Mouse (Mus musculus) heart, embryonic 14.5 days (tissue): ENCODE data around the gene Tmem274. TPM values are rescaled to one million over a fixed set of nuclear protein-coding genes. Genes with fewer than 3 reads are reported as not detected.

Source experiments
- ATAC-seq: fragments of 200-750 bp; cut with Nextera tagmentation; 2 replicates; pipeline ENCODE4 v1.8.0; 2017; ENCODE audit warnings: low read depth, moderate TSS enrichment; ENCODE audit not compliant: insufficient number of reproducible peaks, insufficient read depth, low FRiP score
- H3K27ac ChIP-seq, 2 experiments: fragments of 200-500 bp in 1 of 2; fragments of 300-500 bp in 1 of 2; sonication (generic) in 1 of 2; replicated peaks in 1 of 2; 2 replicates each; pipeline ENCODE4 v1.5.1; 2012 to 2014; ENCODE audit warnings: low read depth in 2 of 2, low read length in 2 of 2, control low read depth in 1 of 2, mild to moderate bottlenecking in 1 of 2, mixed read lengths in 1 of 2; ENCODE audit not compliant: control insufficient read depth in 1 of 2, insufficient read depth in 1 of 2
- H3K27me3 ChIP-seq: fragments of 300-500 bp; sonication (generic); 2 replicates; pipeline ENCODE4 v1.6.1; 2014; ENCODE audit warnings: mild to moderate bottlenecking, low read length, control low read depth; ENCODE audit not compliant: control insufficient read depth, insufficient read depth
- H3K36me3 ChIP-seq: fragments of 300-500 bp; sonication (generic); 2 replicates; pipeline ENCODE4 v1.6.1; 2014; ENCODE audit warnings: mild to moderate bottlenecking, control low read depth, low read length, mixed read lengths; ENCODE audit not compliant: control insufficient read depth, insufficient read depth
- H3K4me1 ChIP-seq, 2 experiments: fragments of 200-500 bp in 1 of 2; fragments of 300-500 bp in 1 of 2; sonication (generic) in 1 of 2; 2 replicates each; pipeline ENCODE4 v1.6.1; 2012 to 2014; ENCODE audit warnings: low read length in 2 of 2, control low read depth in 1 of 2, mixed read lengths in 1 of 2; ENCODE audit not compliant: control insufficient read depth in 2 of 2, insufficient read depth in 2 of 2
- H3K4me2 ChIP-seq: fragments of 300-500 bp; sonication (generic); 2 replicates; pipeline ENCODE4 v1.6.1; 2014; ENCODE audit warnings: mild to moderate bottlenecking, low read length
- H3K4me3 ChIP-seq, 2 experiments: fragments of 200-500 bp in 1 of 2; fragments of 300-500 bp in 1 of 2; sonication (generic) in 1 of 2; 2 replicates each; pipeline ENCODE4 v1.5.1; 2012 to 2014; ENCODE audit warnings: low read length in 2 of 2, mild to moderate bottlenecking in 2 of 2, control low read depth in 1 of 2, low read depth in 1 of 2, moderate library complexity in 1 of 2; ENCODE audit not compliant: control insufficient read depth in 1 of 2, insufficient read depth in 1 of 2
- H3K9ac ChIP-seq: fragments of 300-500 bp; sonication (generic); 2 replicates; pipeline ENCODE4 v1.6.1; 2014; ENCODE audit warnings: mild to moderate bottlenecking, low read length
- H3K9me3 ChIP-seq: fragments of 300-500 bp; sonication (generic); 2 replicates; pipeline ENCODE4 v1.6.1; 2016; ENCODE audit warnings: low read length, control low read depth; ENCODE audit not compliant: control insufficient read depth
- WGBS: fragments of 180-500 bp; shearing (Covaris S2); extraction: QIAGEN DNeasy Blood & Tissue Kit; methylation state at CpG from one replicate; pipeline ENCODE4 v1.1.7; 2014; 5-methylcytosine and 5-hydroxymethylcytosine counted together
- polyA plus RNA-seq: library from polyadenylated mRNA; unstranded; fragments of >200 nt; fragmentation: Nextera tagmentation; extraction: Ambion mirVana; gene quantifications from 2 replicates; pipeline ENCODE4 v1.2.1, GENCODE M21; 2014

Gene Tmem274
- polyA plus RNA-seq, 1 experiment from 2014 or later: not detected

GRCm38 (mm10) chr4:149496612-149497011, 19.4 kb downstream of the Tmem274 start:
- Histone ChIP-seq H3K27ac (no peak overlapping the region), H3K9me3 (no peaks in the 10 kb centered on the region), H3K4me3 (no peak overlapping the region), H3K27me3 (no peaks in the 10 kb centered on the region), H3K4me1 (no peaks in the 10 kb centered on the region), H3K4me2 (no peak overlapping the region), H3K9ac (no peak overlapping the region), H3K36me3 (peaks cover 87% of the 10 kb centered on the region)
- no peak for ATAC-seq
- 65% methylated on average over 2 of the region's 2 CpGs for WGBS

GRCm38 (mm10) chr4:149498901-149499300, 21.7 kb downstream of the Tmem274 start:
- no peaks in the 10 kb centered on the region for H3K27me3 ChIP-seq
- no peak overlapping the region for H3K4me2 ChIP-seq
- H3K4me3 ChIP-seq: no peak overlapping the region
- H3K9me3 ChIP-seq: no peaks in the 10 kb centered on the region
- WGBS: 85% methylated on average over 8 of the region's 8 CpGs
- H3K4me1 ChIP-seq: no peaks in the 10 kb centered on the region
- ATAC-seq: no peak
- H3K27ac ChIP-seq: no peak overlapping the region
- H3K36me3 ChIP-seq: peaks cover 77% of the 10 kb centered on the region
- H3K9ac ChIP-seq: no peak overlapping the region

DNA sequence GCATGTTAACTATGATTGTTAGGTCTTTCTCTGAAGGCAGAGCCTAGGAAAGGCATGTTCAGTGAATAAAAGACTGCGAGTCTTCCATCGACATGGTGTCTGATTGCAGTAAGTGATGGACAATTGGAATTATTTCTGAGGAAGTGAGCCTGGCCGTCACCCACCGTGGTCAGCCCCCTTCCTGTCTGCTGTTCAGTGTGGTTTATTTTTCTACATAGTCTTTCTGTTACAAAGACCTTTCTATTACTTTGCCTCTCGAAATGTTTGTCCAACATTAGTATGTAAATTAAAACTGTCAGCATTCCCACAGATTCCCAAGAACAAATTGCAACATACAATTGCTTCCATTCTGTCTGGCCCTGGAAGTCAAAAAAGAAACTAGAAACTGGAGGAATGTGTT, 22.6 kb downstream of the Tmem274 start:
- H3K27me3 ChIP-seq: no peaks in the 10 kb centered on the region
- no peak overlapping the region for H3K4me3 ChIP-seq
- peaks cover 68% of the 10 kb centered on the region for H3K36me3 ChIP-seq
- H3K9me3 ChIP-seq: no peaks in the 10 kb centered on the region
- no peak overlapping the region for H3K9ac ChIP-seq
- 79% methylated on average over 5 of the region's 5 CpGs for WGBS
- no peak overlapping the region for H3K27ac ChIP-seq
- no peak overlapping the region for H3K4me2 ChIP-seq
- no peaks in the 10 kb centered on the region for H3K4me1 ChIP-seq
- no peak for ATAC-seq

DNA sequence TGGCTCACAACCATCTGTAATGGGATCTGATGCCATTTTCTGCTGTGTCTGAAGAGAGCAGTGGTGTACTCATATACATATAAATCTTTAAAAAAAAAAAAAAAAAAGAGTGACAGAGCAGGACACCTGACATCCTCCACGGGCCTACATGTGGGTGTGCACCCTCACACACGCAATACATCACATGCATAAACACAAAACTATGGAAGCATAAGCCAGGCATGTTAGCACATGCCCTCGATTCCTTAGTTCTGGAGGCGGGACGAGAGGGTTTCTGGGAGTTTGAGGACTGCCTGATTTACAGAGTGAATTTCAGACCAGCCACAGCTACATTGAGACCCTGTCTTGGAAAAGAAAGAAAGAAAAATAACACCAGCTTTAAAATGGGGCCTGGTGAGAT, 27.2 kb downstream of the Tmem274 start:
- 79% methylated on average over 5 of the region's 5 CpGs for WGBS
- H3K36me3 ChIP-seq: peaks cover 27% of the 10 kb centered on the region
- H3K4me1 ChIP-seq: no peaks in the 10 kb centered on the region
- H3K27me3 ChIP-seq: no peaks in the 10 kb centered on the region
- H3K4me2 ChIP-seq: no peak overlapping the region
- no peak overlapping the region for H3K27ac ChIP-seq
- no peak overlapping the region for H3K9ac ChIP-seq
- no peak overlapping the region for H3K4me3 ChIP-seq
- H3K9me3 ChIP-seq: no peaks in the 10 kb centered on the region
- ATAC-seq: no peak

- no peak for ATAC-seq
- Histone ChIP-seq H3K4me2 (no peak overlapping the region), H3K27ac (no peak overlapping the region), H3K9ac (no peak overlapping the region), H3K27me3 (no peaks in the 10 kb centered on the region), H3K36me3 (peaks cover 22% of the 10 kb centered on the region), H3K9me3 (no peaks in the 10 kb centered on the region), H3K4me1 (no peaks in the 10 kb centered on the region), H3K4me3 (no peak overlapping the region)
- WGBS: 41% methylated on average over 3 of the region's 3 CpGs
Observed at GRCm38 (mm10) chr4:149504858-149505257, 27.7 kb downstream of the Tmem274 start.

- 61% methylated on average over 14 of the region's 15 CpGs for WGBS
- ATAC-seq: no peak
- Histone ChIP-seq H3K9ac (no peak overlapping the region), H3K36me3 (peaks cover 17% of the 10 kb centered on the region), H3K27me3 (no peaks in the 10 kb centered on the region), H3K27ac (no peak overlapping the region), H3K4me2 (no peak overlapping the region), H3K9me3 (no peaks in the 10 kb centered on the region), H3K4me3 (no peak overlapping the region), H3K4me1 (no peaks in the 10 kb centered on the region)
Observed at GRCm38 (mm10) chr4:149505261-149505967, 28.2 kb downstream of the Tmem274 start.

- Histone ChIP-seq H3K27ac (no peak overlapping the region), H3K9me3 (no peaks in the 10 kb centered on the region), H3K36me3 (0 out of 2 replicates have a peak, but pooled peaks cover 5% of the 10 kb centered on the region), H3K4me1 (no peaks in the 10 kb centered on the region), H3K4me3 (no peak overlapping the region), H3K9ac (no peak overlapping the region), H3K4me2 (no peak overlapping the region), H3K27me3 (no peaks in the 10 kb centered on the region)
- WGBS: 82% methylated on average over 3 of the region's 3 CpGs
- ATAC-seq: no peak
Observed at GRCm38 (mm10) chr4:149506904-149507303, 29.7 kb downstream of the Tmem274 start.

GRCm38 (mm10) chr4:149511221-149511646, 34.1 kb downstream of the Tmem274 start:
- no peaks in the 10 kb centered on the region for H3K27me3 ChIP-seq
- H3K4me3 ChIP-seq: no peak overlapping the region
- H3K4me2 ChIP-seq: no peak overlapping the region
- H3K36me3 ChIP-seq: no peaks in the 10 kb centered on the region
- H3K9me3 ChIP-seq: no peaks in the 10 kb centered on the region
- ATAC-seq: no peak
- H3K4me1 ChIP-seq: no peaks in the 10 kb centered on the region
- H3K27ac ChIP-seq: no peak overlapping the region
- H3K9ac ChIP-seq: no peak overlapping the region
- WGBS: 53% methylated on average over 6 of the region's 6 CpGs
